Mouse (Mus musculus) cerebral cortex, adult 2 months (tissue): Measurements from ENCODE around the gene Leng1.

Experiments
- whole genome bisulfite sequencing: fragments of 180-500 bp; shearing (Covaris S2); methylation state at CpG from one replicate; pipeline ENCODE4 v1.1.7; 2018; 5-methylcytosine and 5-hydroxymethylcytosine counted together

The Leng1 gene

GRCm38 (mm10) chr7:3629543-3630477 lies 35.8 kb downstream of the Leng1 start, which contains the start of the genes Tfpt and Prpf31:
Tfpt (minus strand) TSS chr7:3629929.
Prpf31 (plus strand) TSS chr7:3629985.
- WGBS: under 1% methylated on average over 47 of the region's 47 CpGs

- WGBS: 35% methylated on average over 4 of the region's 4 CpGs
Observed at GRCm38 (mm10) chr7:3629030-3629429, 36.6 kb downstream of the Leng1 start.

- under 1% methylated on average over 32 of the region's 32 CpGs for WGBS
Observed at GRCm38 (mm10) chr7:3617242-3617995, 48.2 kb downstream of the Leng1 start, which contains the start of gene Ndufa3. Ndufa3 (plus strand) TSS chr7:3617373.

DNA sequence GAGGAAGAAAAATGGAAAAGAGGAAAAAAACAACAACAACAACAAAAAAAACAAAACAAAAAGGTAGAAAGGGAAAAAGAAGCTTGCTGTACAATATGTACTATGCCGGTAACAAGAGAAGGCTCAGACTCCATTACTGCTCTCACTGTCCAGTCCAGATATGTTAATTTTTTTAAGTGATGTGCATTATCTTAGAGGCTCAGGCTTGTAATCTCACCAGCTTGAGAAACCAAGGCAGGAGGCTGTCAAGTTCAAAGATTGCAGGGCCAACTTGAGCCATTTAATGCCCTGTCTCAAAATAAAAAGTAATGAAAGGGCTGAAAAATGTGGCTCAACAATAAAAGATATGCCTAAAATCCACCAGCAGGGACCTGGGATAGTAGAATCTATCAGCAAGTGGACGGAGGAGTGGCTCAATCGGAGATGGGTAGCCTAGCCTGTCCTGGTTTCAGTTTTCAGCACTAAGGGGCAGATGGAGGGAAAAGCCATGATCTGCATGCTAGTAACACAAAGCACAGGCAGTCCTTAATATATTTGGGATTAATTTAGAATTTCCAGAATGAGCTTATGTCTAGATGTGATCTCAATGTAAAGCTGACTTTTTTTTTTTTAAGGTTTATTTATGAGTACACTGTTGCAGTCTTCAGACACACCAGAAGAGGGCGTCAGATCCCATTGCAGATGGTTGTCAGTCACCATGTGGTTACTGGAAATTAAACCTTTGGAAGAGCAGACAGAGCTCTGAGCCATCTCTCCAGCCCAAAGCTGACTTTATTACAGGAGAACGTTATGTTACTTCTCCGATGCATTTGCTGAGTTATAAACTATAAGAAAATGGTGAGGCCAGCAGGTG lies 49.0 kb downstream of the Leng1 start:
- 36% methylated on average over 6 of the region's 6 CpGs for WGBS

GRCm38 (mm10) chr7:3616057-3616388 lies 49.6 kb downstream of the Leng1 start, which contains the start of gene Oscar:
Oscar (minus strand) TSS chr7:3616157.
- WGBS: 81% methylated on average over 4 of the region's 4 CpGs

DNA sequence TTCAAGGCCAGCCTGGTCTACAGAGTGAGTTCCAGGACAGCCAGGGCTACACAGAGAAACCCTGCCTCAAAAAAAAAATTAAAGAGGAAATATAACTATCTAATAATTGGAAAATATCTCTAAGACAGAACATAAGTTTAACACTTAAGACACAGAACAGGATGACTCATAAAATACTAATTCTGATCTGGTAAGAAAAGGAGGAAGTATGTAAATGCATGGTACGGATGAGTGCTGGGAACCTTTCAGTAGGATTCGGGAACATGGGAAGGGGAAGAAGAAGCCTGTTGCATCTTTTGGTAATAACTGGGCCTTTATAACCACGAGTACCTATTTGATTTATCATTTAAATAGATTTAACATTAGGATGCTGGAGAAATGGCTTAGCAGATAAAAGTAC lies 51.6 kb downstream of the Leng1 start:
- WGBS: 79% methylated on average over 3 of the region's 3 CpGs

DNA sequence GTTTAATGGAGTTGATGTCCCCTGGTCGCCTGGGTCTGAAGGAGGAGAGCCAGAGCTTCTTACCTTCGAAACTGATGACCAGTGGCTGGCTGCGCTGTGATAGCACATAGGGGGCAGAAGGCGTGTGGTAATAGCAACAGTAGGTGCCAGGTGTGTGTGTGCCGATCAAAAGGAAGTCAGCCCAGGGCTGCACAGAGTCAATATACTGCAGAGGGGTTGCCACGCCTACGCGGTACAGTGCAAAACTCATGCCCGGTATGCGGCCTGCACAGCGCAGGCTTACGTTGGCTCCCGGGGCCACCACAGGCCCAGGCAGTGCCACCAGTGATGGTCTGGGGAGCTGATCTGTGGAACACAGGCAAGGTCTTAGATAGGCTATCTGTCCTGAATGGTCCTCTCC lies 54.6 kb downstream of the Leng1 start:
- 91% methylated on average over 13 of the region's 13 CpGs for WGBS

GRCm38 (mm10) chr7:3610437-3610836 lies 55.2 kb downstream of the Leng1 start:
- 94% methylated on average over 3 of the region's 3 CpGs for WGBS
